Mouse (Mus musculus) retina, postnatal 7 days (tissue): ENCODE measurements around the gene Plbd2.

Experiments used
- DNase-seq: peaks from one replicate; pipeline ENCODE4 v3.0.0-alpha.2; 2012; ENCODE audit warnings: low read depth, low spot score

The Plbd2 gene

DNA sequence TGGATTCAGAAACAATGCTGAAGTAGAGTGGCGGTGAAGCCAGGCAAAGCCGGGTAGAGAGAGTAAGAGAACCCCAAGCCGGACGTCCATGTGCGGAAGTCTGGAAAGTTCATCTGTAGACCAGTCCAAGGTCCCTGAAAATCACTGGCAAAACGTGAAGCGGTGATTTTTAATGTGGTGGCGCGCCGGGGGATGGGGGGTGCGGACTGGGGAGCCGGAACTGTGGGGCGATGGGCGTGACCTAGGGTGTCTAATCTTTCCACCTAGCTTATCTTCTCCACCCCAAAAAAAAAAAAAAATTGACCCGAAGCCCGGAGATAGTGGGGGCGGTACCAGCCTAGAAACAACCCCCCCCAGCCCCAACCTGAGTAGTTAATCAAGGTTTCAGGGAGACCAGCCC, 65.9 kb downstream of the Plbd2 start:
- DNase-seq, result no peak

DNA sequence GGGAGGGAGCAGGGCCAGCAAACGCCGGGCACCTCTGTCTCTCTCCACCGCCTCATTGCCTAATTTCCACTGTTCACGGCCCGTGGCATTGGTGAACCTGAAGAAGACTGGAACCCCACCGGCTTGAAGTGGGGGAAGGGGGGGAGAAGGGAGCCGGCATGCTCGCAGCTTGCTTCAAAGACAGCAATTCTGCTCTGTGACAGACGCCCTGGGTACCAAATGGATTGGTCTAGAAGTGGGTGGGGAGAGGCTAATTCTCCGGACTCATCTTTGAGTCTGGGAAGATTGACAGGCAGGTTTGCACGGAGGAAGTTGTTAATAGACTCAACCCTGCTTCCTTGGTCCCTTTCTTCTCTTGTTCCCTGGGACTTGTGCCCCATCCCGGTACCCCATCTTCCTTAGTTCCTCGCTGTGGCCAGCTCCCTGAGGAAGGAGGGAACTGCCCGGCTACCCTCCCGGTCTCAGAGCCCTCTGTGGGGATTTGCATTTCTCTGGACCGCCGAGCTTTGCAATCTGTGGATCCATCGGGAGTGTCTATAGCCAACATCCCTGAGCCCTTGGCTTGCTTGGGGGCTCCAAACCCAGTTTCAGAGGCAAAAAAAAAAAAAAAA, 66.4 kb downstream of the Plbd2 start:
- no peak for DNase-seq

DNA sequence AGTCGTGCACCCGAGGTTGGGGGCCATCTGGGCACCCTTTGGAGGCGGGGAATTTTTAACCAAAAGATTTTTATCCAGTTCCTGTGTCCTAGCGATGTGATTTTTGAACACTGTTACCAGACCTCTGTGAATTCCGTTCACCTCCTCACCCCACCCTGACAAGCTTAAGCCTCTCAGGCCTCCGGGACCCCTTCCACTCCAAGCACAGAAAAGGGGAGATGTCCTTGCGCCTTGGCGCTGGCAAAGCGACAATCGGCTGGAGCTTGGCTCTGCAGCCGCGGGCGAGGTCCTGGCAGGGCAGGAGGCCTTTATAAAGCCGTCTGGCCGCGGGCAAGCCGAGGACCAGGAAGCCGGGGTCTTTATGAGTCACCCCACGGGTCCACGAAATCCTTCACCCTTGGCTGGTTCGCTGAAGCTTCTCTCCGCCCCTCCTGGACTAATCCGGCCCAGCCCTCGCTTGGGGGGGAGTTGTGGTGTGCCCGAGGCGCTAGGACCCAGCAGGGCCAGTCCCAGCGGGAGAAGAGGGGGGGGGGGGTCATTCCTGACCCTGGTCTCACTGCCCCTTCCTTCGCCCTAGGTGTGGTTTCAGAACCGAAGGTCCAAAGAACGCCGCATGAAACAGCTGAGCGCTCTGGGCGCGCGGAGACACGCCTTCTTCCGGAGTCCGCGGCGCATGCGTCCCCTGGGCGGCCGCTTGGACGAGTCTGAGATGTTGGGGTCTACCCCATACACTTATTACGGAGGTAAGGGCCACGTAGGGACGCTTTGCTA, 67.5 kb downstream of the Plbd2 start:
- no peak for DNase-seq

DNA sequence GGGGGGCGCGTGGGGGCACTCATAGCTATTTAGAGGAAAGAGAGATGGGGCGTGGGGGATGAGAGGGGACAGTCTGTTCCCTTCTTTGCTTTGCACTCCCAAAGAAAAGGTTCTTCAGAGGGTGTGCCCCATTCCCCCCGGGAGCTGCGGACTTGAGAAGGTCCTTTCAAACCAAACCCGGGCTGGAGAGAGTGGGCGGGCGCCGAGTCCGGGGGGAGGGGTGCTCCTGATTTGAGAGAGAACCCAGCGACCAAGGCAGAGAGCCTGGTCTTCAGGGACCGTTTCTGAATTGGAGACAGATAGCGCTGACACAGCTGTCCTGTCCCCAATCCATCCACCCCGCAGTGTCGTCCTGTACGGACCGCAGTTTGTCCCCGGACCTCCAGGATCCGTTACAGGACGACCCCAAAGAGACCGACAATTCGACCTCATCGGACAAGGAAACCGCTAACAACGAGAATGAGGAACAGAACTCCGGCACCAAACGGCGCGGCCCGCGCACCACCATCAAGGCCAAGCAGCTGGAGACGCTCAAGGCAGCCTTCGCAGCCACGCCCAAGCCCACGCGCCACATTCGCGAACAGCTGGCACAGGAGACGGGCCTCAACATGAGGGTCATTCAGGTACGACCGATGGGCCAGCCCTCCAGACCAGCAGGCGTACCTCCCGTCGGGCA, 68.3 kb downstream of the Plbd2 start:
- no peak for DNase-seq

DNA sequence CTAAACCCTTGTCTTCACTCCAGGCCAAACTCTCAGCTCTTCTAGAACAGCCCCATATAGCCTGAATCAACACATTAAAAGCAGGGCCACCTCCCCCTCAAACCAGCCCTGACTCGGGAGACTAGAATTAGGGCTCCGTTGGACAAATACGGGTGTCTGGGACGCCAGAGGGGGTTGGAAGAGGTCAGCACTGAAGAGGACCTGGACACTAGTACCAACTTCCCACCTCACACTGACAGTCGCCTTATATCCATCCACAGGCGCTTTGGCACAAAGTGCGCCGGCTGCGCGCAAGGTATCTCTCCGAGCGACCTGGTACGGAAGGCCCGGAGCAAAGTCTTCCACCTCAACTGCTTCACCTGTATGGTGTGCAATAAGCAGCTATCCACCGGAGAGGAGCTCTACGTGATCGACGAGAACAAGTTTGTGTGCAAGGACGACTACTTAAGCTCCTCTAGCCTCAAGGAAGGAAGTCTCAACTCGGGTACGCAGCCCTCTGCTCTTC, 69.1 kb downstream of the Plbd2 start:
- DNase-seq, result no peak
